Mouse (Mus musculus): ENCODE results near the gene Prkn.

DNA sequence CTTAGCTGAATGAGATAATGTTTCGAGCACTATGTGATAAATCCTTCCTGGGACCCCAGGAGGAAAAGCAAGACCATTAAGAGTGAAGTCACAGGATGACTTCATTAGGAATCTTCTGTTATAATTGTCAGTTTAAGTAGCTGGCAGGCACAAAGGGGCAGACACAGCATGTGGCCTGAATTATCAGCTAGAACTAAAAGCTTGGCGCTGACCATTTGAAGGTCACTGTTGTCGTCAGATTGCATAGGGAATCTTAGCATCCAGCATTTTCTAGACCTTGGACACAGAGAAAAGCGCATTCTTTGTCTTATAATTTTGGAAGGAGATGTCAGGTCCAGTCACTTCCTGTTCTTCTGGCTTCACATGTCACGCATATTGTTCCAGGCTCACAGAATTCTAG is 573.5 kb downstream of the Prkn start:
- TF ChIP-seq MAFK (IDR thresholded peaks at IDR 0.05; ENCODE audit: insufficient read depth, low read depth, low read length) (no peak), ZNF384 (IDR thresholded peaks at IDR 0.05; ENCODE audit: low read depth, low read length) (no peak), HCFC1 (IDR thresholded peaks at IDR 0.05; ENCODE audit: borderline replicate concordance, insufficient read depth, low read length) (no peak)
